Mouse (Mus musculus) heart, embryonic 10.5 days (tissue): ENCODE data around the gene Ccdc88b. TPM values are rescaled to one million over a fixed set of nuclear protein-coding genes. Genes with fewer than 3 reads are reported as not detected.

Experiments used
- DNase-seq: peaks from one replicate; pipeline ENCODE4 v3.0.0-alpha.2; 2017; ENCODE audit warnings: low spot score
- H3K27ac ChIP-seq: fragments of 300-500 bp; sonication (generic); 2 replicates; pipeline ENCODE4 v1.5.1; 2016; ENCODE audit warnings: mild to moderate bottlenecking
- H3K27me3 ChIP-seq: fragments of 300-500 bp; sonication (generic); 2 replicates; pipeline ENCODE4 v1.6.1; 2016; ENCODE audit warnings: mild to moderate bottlenecking; ENCODE audit not compliant: poor library complexity, insufficient read depth, severe bottlenecking
- H3K36me3 ChIP-seq: fragments of 300-500 bp; sonication (generic); 2 replicates; pipeline ENCODE4 v1.6.1; 2016; ENCODE audit warnings: mild to moderate bottlenecking, moderate library complexity
- H3K4me1 ChIP-seq: fragments of 300-500 bp; sonication (generic); 2 replicates; pipeline ENCODE4 v1.6.1; 2016; ENCODE audit warnings: mild to moderate bottlenecking
- H3K4me3 ChIP-seq: fragments of 300-500 bp; sonication (generic); 2 replicates; pipeline ENCODE4 v1.5.1; 2016; ENCODE audit warnings: mild to moderate bottlenecking, moderate library complexity
- H3K9me3 ChIP-seq: fragments of 300-500 bp; sonication (generic); 2 replicates; pipeline ENCODE4 v1.6.1; 2016; ENCODE audit warnings: mild to moderate bottlenecking, moderate library complexity
- WGBS: fragments of 180-500 bp; shearing (Covaris S2); methylation state at CpG from one replicate; pipeline ENCODE4 v1.1.7; 2016; 5-methylcytosine and 5-hydroxymethylcytosine counted together
- polyA plus RNA-seq: library from polyadenylated mRNA; unstranded; fragments of >200 nt; fragmentation: Nextera tagmentation; extraction: Ambion mirVana; gene quantifications from 2 replicates; pipeline ENCODE4 v1.2.1, GENCODE M21; 2016

Ccdc88b gene
- polyA plus RNA-seq, 1 experiment from 2014 or later: 0.63 TPM

GRCm38 (mm10) chr19:6854658-6855057 lies 3.4 kb downstream of the Ccdc88b start:
- H3K27ac ChIP-seq: no peak overlapping the region
- DNase-seq: no peak
- H3K4me1 ChIP-seq: peaks cover 35% of the 10 kb centered on the region
- no peaks in the 10 kb centered on the region for H3K9me3 ChIP-seq
- no peaks in the 10 kb centered on the region for H3K36me3 ChIP-seq
- 77% methylated on average over 12 of the region's 12 CpGs for WGBS
- peaks cover 60% of the 10 kb centered on the region for H3K27me3 ChIP-seq
- H3K4me3 ChIP-seq: peak overlapping the region; percentile 55; the same call in 1 of the 2 replicates

GRCm38 (mm10) chr19:6853903-6854302 lies 4.1 kb downstream of the Ccdc88b start:
- 71% methylated on average over 8 of the region's 8 CpGs for WGBS
- DNase-seq: no peak
- Histone ChIP-seq H3K36me3 (no peaks in the 10 kb centered on the region), H3K4me3 (no peak overlapping the region), H3K4me1 (peaks cover 35% of the 10 kb centered on the region), H3K9me3 (no peaks in the 10 kb centered on the region), H3K27me3 (peaks cover 68% of the 10 kb centered on the region), H3K27ac (no peak overlapping the region)

GRCm38 (mm10) chr19:6852393-6853305 lies 5.4 kb downstream of the Ccdc88b start:
- Histone ChIP-seq H3K4me1 (peaks cover 39% of the 10 kb centered on the region), H3K36me3 (no peaks in the 10 kb centered on the region), H3K9me3 (no peaks in the 10 kb centered on the region), H3K4me3 (no peak overlapping the region), H3K27ac (0 out of 2 replicates have a peak overlapping the region, but pooled peaks have one; percentile 17), H3K27me3 (peaks cover 80% of the 10 kb centered on the region)
- peak; percentile 59 for DNase-seq
- 76% methylated on average over 21 of the region's 21 CpGs for WGBS

GRCm38 (mm10) chr19:6851497-6851896 lies 6.5 kb downstream of the Ccdc88b start:
- H3K27ac ChIP-seq: no peak overlapping the region
- H3K4me1 ChIP-seq: peaks cover 38% of the 10 kb centered on the region
- no peak for DNase-seq
- no peaks in the 10 kb centered on the region for H3K36me3 ChIP-seq
- H3K9me3 ChIP-seq: no peaks in the 10 kb centered on the region
- H3K27me3 ChIP-seq: peaks cover 92% of the 10 kb centered on the region
- H3K4me3 ChIP-seq: no peak overlapping the region
- WGBS: 65% methylated on average over 3 of the region's 3 CpGs

- no peak overlapping the region for H3K27ac ChIP-seq
- H3K9me3 ChIP-seq: no peaks in the 10 kb centered on the region
- no peak overlapping the region for H3K4me3 ChIP-seq
- peaks cover 19% of the 10 kb centered on the region for H3K4me1 ChIP-seq
- DNase-seq: peak; percentile 75
- H3K36me3 ChIP-seq: no peaks in the 10 kb centered on the region
- WGBS: 65% methylated on average over 23 of the region's 23 CpGs
- peaks cover 98% of the 10 kb centered on the region for H3K27me3 ChIP-seq
Measured at GRCm38 (mm10) chr19:6849506-6850068, 8.4 kb downstream of the Ccdc88b start.

- peaks cover 96% of the 10 kb centered on the region for H3K27me3 ChIP-seq
- DNase-seq: no peak
- H3K4me3 ChIP-seq: peak overlapping the region; percentile 49
- H3K27ac ChIP-seq: peak overlapping the region; percentile 30; the same call in 1 of the 2 replicates
- H3K9me3 ChIP-seq: no peaks in the 10 kb centered on the region
- peaks cover 18% of the 10 kb centered on the region for H3K4me1 ChIP-seq
- WGBS: 4% methylated on average over 31 of the region's 31 CpGs
- no peaks in the 10 kb centered on the region for H3K36me3 ChIP-seq
Measured at GRCm38 (mm10) chr19:6847841-6848517, 10.0 kb downstream of the Ccdc88b start.

GRCm38 (mm10) chr19:6846050-6846449 lies 12.0 kb downstream of the Ccdc88b start:
- H3K27ac ChIP-seq: no peak overlapping the region
- WGBS: 73% methylated on average over 4 of the region's 4 CpGs
- H3K4me1 ChIP-seq: peaks cover 17% of the 10 kb centered on the region
- no peak for DNase-seq
- no peaks in the 10 kb centered on the region for H3K36me3 ChIP-seq
- no peaks in the 10 kb centered on the region for H3K9me3 ChIP-seq
- H3K4me3 ChIP-seq: no peak overlapping the region
- peaks cover 97% of the 10 kb centered on the region for H3K27me3 ChIP-seq

- 31% methylated on average over 1 of the region's 1 CpGs for WGBS
- no peak overlapping the region for H3K4me3 ChIP-seq
- DNase-seq: no peak
- peaks cover 23% of the 10 kb centered on the region for H3K4me1 ChIP-seq
- H3K36me3 ChIP-seq: peaks cover 12% of the 10 kb centered on the region
- H3K9me3 ChIP-seq: no peaks in the 10 kb centered on the region
- peaks cover 97% of the 10 kb centered on the region for H3K27me3 ChIP-seq
- no peak overlapping the region for H3K27ac ChIP-seq
Measured at GRCm38 (mm10) chr19:6842353-6842752, 15.7 kb downstream of the Ccdc88b start.

GRCm38 (mm10) chr19:6841292-6841597 lies 16.8 kb downstream of the Ccdc88b start:
- WGBS: 23% methylated on average over 3 of the region's 3 CpGs
- Histone ChIP-seq H3K27me3 (peaks cover 97% of the 10 kb centered on the region), H3K4me1 (peaks cover 20% of the 10 kb centered on the region), H3K36me3 (peaks cover 20% of the 10 kb centered on the region), H3K4me3 (peak overlapping the region; percentile 71; the same call in 1 of the 2 replicates), H3K9me3 (no peaks in the 10 kb centered on the region), H3K27ac (no peak overlapping the region)
- DNase-seq: no peak

- DNase-seq: no peak
- peaks cover 97% of the 10 kb centered on the region for H3K27me3 ChIP-seq
Measured at GRCm38 (mm10) chr19:6840475-6841291, 17.3 kb downstream of the Ccdc88b start, which contains the start of gene Rps6ka4. TSS of gene Rps6ka4 (minus strand) at chr19:6840636.

GRCm38 (mm10) chr19:6839615-6840474 lies 18.2 kb downstream of the Ccdc88b start:
- DNase-seq: no peak
- WGBS: 1% methylated on average over 46 of the region's 46 CpGs
- H3K27ac ChIP-seq: peak overlapping the region; percentile 85

More at GRCm38 (mm10) chr19:6840475-6841291, 17.3 kb downstream of the Ccdc88b start, which contains the start of gene Rps6ka4:
- peak within 1 kb of the TSS; percentile 85 for H3K27ac ChIP-seq
- peaks cover 20% of the 10 kb centered on the region for H3K4me1 ChIP-seq
- peaks cover 20% of the 10 kb centered on the region for H3K36me3 ChIP-seq
- H3K4me3 ChIP-seq: peak within 1 kb of the TSS; percentile 71
- WGBS: 3% methylated on average over 44 of the region's 44 CpGs
- no peaks in the 10 kb centered on the region for H3K9me3 ChIP-seq

More at GRCm38 (mm10) chr19:6839615-6840474, 18.2 kb downstream of the Ccdc88b start:
- H3K4me3 ChIP-seq: peak overlapping the region; percentile 71
- peaks cover 23% of the 10 kb centered on the region for H3K36me3 ChIP-seq
- H3K27me3 ChIP-seq: peaks cover 97% of the 10 kb centered on the region
- peaks cover 20% of the 10 kb centered on the region for H3K4me1 ChIP-seq
- no peaks in the 10 kb centered on the region for H3K9me3 ChIP-seq
